Mouse (Mus musculus): ENCODE results near the gene Sh2b3. TPM values are rescaled to one million over a fixed set of nuclear protein-coding genes. Genes with fewer than 3 reads are reported as not detected.

Gene Sh2b3
- polyA plus RNA-seq, 1 experiment from 2014 or later, result 13.9 TPM

DNA sequence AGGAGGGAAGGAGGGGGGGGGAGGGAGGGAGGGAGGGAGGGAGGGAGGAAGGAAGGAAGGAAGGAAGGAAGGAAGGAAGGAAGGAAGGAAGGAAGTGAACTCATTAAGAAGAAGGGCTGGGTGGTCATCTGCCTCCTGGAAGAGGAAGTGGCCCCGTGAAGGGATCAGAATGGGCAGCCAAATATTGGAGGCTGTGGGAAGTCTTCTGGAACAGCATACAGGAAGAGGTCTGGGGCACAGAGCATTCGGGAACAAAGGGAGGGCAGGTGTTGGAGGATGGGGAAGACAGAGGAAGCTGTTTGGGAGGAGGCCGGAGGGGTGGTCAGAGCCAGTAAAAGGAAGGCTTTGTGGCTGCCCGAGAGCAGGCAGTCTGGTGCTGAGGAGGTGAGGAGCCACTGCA, 7.9 kb upstream of the Sh2b3 start:
- DNase-seq (ENCODE audit: low spot score), result no peak

DNA sequence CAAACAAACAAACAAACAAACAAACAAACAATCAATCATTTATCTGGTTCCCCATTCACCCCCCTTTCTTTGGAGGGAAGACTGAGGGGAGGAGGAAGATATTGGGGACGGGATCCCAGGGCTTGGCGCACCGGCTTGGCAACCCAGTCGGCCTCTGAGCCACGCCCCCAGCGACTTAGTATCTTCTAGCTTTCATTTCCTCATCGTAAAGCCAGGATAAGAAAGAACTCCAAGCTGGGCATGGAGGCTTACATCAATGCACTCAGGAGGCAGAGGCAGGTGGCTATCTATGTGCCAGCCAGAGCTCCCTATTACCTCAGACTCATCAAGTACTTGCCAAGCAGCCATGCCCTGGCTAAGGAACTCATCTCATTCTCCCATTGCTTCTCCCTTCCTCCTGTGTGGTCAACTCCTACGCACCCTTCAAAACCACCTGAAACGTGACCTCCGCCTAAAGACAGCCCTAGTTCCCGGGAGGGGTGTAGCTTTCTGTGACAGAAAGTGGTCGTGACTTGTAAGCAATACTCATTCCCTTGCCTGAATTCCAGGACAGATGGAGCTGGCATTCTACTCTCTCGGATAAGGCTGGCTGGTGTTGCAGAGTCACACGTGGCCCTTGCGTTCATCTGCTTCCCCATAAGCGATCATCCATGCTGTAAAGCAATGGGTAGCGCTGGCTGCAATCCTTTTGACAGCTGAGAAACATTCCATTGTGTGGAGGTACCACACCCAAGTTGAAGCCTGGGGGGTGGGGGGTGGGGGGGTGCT, 5.9 kb upstream of the Sh2b3 start:
- DNase-seq (ENCODE audit: low spot score), result no peak

DNA sequence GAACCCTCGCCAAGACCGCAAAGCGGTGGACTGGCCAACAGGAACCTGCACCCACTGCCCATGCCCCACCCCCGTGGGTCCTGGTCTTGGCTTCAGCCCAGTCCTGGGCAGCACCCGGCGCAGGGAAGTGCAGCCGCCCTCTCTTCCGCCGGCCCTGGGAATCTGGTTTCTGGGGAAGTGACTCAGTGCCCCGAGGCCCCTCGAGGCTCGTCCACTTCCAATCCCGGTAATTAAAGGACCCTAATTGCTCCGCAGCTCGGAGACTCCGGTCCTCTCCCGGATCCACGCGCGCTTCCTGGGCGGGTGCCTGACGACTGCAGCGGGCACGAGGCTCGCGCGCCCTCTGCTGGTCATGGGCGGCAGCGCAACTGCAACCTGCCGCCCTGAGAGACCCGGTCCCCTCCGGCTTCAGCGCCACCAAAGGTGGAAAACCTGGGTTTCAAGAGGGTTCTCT, 5.2 kb upstream of the Sh2b3 start:
- peak; percentile 85 for DNase-seq (ENCODE audit: low spot score)

DNA sequence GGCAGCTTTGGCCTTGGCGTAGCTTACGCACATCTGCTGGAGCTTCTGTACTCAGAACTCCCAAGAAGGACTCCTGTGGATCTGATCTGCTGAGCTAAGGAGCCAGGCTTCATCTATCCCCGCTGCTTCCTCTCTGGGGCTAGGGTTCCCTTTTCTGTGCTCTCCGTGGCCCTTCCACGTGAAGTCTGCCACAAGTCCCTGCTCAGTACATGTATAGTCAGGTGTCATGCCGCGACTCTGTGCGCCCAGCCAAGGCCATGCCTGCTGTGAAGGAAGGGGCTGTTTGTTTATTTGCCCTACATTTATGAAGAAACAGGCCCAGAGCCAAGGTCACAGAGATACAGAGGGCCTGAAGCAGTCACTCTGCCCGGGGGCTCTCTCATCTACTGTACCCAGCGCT, 4.5 kb upstream of the Sh2b3 start:
- no peak for DNase-seq (ENCODE audit: low spot score)

DNA sequence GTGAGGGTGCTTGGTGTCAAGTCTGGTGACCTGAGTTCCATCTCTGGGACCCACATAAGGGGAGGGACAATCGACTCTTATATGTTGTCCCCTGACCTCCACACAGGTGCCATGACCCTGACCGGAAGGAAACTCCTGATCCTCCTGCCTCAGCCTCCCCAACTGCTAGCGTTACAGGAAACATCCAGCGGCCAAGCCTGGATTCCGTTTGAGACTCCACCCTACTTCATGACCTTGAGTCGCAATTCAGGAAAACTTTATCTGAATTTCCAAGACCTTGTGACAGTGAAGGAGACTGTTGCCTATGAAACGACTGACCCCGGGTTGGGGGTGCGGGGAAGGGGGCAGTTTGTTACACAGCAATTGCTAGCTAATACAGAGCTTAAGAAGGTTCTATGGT, 4.1 kb upstream of the Sh2b3 start:
- DNase-seq (ENCODE audit: low spot score), result no peak

DNA sequence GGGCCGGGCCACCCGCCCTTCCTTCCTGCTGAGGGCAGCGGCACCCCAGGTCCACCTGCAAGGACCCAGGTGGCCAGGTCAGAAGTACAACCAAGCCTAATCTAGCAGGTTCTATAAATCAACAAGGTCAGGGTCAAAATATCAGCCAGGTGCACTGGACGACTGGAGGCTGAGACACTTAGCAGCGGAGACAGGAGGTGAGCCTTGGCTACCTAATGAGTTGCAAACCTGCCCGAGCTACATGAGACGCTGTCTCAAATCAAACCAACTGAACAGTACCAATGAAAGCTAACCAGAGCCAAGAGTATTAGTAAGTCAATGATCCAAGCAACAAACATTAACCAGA, 1.7 kb upstream of the Sh2b3 start:
- DNase-seq (ENCODE audit: low spot score), result no peak

DNA sequence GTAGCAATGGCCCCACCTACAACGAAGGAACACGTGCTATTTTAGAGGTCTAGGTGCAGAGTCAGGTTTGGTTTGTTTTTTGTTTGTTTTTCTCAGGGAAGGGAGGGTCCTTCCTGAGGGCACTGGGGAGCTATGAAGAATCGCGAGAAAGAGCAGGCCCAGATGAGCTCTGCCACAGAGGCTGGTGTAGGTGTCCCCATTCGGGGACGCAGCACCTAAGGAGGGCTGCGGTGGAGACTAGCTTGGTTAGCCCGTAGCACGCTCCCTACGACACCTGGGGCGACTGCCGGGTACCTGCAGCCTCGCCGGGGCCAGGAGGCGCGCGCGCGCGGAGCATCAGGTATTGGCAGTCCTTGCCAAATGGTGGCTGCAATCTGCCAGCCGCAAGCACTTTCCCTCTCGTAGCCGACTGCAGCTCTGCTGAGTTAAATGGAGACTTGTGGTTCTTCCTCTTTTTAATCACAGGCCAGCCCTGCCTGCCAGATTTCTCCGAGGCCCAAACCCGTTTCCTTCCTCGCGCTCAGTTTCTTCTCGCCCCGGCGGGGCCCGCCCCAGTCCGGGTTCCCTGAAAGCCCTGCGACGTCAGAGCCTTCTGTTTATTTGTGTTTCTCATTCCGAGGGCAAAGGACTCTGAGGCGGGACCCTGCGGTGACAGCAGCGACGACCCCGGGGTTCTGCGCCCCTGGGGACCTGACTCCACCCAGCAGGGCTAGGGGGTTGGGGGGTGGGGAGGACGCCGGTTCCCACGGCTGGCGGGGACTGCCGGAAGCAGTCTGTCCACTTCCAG, 1.1 kb upstream of the Sh2b3 start:
- peak; percentile 55 for DNase-seq (ENCODE audit: low spot score)

DNA sequence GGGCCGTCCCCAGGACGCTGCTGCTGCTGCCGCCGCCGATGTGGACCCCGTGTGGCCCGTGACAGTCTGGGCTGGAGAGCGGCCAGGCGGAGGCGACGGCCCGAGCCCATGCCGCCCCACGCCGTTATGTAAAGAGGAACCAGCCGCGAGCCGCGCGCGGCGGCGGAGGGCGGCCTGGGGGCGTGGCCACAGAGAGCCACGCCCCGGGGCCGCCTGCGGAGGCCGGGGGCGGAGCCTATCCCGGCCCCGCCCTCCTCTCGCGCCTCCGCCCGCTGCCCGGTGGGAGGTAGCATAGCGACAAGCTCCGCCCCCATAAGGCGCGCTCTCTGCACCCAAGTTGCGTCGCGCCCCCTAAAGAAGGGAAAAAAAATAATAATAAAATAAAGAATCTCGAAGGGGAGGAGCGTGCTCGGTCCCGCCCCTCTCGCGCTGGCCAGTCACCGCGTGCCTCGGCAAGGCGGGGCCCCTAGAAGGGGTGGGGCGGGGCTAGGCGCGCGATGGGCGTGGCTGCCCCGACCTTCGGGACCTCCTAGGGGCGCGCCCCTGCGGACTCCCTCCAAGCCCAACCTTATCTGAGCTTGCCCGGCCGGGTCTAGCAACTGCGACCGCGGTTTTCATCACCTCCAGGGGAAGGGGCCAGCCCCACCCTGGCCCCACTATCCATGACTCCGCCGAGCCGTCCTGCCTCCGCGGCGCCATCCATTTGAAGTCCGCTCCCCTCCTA, 592 bp downstream of the Sh2b3 start:
- peak; percentile 93 for DNase-seq (ENCODE audit: low spot score)

DNA sequence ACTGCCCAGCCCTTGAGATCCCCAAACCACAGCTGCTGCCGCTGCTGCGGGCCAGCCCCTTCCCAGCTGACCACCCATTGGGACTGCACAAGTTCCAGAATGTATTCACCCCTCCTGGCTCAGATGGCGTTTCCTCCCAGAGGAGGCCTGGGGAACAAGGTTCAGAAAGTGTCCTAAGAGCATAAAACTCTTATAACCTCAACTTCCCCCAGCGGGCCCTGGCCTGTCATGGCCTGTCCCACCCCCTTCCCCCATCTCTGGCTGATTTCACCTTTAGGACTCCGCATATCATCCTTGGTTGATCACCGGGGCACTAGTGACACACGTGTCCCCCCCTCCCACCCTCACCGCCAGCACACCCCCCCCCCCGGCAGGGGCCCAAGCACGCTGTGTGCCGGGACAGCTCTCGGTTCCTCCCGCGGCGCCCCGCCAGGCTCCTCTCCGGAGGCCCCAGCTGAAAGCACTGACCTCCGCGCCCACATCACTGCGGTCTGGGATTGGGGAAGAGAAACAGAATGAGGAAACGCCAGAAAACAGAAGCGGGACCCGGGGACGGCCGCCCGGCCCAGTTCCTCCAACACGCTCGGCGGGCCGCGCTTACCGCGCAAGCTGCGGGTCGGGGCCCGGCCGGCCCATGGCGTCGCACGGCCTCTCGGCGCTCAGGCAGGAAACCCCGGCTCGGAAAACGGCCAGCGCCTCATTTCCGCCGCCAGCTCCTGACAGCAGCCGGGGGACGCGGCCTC, 1.3 kb downstream of the Sh2b3 start:
- DNase-seq (ENCODE audit: low spot score), result peak; percentile 35

DNA sequence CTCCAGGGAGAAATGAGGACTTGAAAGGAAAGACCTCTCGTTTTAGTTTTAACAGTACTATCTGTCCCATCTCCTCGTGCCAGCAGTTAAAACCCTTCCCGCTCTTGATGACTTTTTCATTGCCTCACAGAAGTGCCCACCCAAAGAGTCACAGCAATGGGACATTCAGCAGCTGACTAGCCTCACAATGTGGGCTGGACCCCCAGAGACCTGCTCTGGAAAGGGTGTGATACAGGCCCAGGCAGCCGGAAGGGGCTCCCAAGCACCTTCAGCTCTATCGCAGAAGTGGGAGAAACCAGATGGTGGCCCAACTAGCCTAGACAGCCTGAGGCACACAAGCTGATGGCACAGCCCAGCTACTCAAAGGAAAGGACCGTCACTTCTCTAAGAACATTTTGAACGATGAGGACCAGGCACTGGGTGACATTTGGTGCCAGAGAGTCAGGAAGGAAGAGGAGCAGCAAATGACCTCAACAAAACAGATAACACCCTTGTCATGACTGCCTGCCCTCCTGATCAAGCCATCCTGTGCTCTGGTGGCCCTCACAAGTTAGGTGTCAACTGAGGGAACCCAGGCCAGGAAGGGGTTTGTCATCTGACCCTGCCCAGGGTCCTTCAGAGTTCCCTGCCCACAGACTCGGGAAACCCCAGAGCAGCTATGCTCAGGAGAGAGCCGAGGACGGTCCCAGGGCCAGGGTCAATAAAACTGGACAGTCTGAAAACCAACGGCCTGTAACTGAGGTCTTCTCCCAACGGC, 2.3 kb downstream of the Sh2b3 start:
- no peak for DNase-seq (ENCODE audit: low spot score)

DNA sequence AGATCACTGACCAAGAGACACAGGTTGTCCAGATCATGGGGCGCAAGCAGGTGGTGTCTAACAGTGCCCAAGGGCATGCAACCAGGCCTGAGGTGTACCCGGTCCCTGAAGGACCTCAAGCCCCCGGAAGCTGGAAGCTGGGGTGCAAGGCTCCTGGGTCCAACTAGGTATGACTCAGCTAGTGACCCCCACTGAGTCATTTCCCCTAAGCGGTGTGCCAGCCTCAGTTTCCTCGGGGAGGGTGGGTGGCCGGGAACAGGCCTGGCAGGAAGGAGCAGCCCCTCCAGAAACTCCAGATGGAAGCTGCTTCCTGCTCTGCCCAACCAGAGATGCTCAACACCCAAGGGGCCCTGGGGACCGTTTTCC, 3.2 kb downstream of the Sh2b3 start:
- DNase-seq (ENCODE audit: low spot score), result no peak

DNA sequence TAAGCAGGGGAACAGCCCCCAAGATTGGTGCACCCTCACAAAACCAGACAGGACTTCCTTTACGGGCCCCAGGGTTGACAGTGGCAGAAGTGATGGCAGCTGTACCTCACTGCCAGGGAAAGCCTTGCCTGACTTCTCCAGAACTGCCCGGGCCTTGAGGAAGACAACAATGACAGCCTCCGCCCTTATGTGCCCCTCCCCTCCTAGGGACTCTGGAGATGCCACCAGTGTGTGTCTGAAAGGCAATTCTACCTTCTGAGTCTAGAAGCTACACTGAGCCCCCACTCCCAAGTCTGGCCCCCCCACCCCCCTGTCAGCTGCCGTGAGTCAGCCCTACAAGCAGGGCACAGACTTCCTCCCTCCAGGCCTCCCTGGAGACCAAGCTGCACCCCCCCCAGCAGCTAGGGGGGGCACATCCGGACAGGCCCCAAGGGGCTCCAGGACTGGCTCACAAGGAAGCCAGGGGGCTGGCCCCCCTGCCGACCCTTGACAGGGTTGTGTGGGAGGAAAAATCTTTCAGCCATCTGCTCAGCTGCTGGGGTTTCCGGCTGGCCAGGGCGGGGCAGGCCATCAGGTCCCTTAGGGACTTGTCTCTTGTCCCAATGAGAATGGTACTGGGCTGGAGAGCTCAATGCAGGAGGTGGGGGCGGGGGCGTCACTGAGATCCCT, 3.7 kb downstream of the Sh2b3 start:
- peak; percentile 71 for DNase-seq (ENCODE audit: low spot score)

DNA sequence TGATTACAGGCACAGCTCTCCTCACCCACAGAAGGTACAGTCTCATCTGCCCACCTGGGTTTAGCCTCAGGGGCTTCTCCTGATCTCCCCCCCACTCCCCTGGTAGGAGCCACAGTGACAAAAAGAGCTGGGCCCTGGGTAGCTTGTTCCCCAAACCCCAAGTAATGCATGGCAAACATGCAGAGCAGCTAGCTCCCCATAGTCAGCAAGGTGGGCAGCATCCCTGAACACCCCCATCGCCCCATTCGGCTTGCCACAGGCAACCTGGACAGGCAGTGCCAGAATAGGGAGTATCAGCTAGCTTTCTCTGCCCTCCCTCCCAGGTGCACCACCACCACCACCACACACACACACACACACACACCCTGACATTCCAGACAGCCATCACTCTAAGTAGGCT, 4.3 kb downstream of the Sh2b3 start:
- no peak for DNase-seq (ENCODE audit: low spot score)

DNA sequence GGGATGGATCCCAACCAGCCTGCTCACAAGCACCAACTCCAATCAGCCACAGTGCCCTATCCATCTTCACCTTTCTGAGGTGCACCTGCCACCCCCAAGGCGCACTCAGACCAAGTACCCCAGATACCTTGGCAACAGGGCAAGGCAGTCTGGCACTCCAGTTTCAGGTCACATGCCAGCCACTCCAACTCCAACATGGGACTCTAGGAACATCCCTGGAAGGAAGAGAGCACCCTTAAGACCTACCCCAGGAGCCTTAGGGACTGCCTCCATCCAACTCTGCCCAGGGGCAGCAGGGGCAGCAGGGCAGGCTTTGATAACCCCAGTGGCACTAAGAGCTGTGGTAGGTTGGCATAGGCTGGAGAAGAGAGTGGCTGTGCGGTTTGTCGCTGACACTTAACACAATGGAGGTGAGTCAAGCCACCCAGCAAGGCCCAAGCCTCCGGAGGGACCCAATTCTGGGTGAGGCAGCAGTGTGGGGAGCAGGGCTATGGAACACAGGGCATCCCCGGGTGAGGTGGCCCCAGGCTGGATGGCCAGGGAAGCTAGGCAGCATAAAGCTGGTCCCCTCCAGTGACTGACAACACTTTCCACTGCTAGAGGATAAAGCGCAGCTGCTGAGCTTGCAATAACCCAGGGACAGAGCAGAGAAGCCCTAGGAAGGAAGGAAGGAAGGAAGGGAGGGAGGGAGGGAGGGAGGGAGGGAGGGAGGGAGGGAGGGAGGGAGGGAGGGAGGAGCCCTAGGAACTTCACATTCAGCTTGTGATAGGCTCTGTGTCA, 4.9 kb downstream of the Sh2b3 start:
- DNase-seq (ENCODE audit: low spot score), result no peak

DNA sequence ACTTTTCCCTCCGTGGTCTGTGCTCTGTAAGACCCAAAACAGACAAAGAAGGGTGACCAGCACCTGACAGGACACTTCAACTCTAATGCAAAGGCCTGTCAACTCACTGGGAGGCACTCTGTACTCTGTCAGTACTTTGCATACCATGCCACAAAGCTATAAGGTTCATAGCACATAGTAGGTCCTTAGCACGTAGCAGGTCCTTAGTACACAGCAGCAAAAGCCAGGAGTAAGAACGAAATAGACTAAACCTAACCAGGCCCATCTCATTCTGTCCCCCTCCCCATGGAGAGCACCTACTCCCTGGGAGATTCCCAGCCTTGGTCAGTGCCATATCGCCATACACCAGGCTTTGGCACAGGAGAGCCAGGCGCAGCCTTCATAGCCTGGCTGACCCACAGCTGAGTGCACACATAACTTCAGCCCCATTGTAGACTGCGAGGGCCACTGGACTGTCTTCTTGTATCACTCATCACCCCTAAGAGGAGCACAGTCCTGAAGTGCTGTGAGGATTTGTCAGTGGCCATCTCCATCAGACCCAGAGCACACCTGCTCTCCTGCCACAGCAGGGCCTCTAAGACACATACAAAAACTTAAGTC, 6.3 kb downstream of the Sh2b3 start:
- DNase-seq (ENCODE audit: low spot score), result no peak

DNA sequence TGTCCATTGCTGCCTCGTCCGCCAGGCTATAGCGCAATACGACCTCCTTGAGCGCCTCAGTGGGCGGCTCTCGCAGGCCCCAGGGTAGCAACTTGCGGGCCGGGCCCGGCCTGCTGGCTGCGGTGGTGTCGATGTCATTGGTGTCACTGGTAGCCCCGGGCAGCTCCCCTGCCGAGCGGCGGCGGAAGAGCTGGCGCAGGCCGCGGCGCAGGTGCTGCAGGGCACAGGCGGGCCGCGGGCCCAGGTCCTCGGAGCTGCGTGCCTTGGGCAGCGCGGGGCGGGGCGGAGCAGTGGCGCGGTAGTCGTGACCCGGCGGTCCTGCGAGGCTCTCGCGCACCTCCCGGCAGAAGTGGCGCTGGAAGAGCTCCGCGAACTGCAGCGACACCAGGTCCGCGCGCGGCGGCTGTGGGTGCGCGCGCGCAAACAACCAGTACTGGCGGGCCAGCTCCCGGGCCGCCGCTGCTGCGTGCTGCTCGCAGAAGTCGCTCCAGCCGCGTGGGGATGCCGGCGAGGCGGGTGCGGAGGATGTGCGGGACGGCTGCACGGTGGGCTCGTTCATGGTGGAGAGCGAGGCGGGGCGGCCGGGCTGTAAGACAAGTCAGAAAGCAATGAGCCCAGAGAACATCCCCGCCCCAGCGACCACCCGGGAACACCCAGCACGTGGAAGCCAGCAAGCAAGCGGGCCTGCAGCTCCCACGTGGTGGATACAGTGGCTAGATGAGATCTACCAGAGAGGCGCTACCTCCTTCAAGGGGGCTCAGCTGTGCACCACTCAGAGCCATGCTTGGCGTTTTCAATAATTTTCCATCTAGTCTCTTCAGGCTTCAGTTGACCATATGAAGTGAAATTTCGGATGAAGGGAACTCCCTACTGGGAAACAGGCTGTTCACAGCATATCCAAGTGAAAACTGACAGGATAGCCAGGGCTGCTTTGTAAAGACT, 8.7 kb downstream of the Sh2b3 start:
- DNase-seq (ENCODE audit: low spot score), result no peak

DNA sequence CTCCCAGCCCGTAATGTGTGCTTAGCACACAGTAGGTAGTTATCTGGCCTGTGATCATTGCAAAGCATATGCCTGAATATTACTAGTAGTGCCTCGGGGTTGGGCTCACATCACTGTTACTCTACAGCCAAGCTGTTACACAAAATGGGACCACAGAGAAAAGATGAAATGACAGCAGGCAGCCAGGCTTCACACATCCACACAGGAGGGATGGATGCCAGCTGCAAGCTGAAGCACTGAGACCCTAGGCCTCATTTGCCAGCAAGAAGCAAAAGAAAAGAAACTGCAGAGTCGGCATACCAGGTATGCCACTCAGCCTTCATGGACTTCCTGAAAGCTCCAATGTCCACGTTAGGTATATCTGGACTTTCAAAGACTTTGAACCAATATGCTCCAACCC, 9.6 kb downstream of the Sh2b3 start:
- no peak for DNase-seq (ENCODE audit: low spot score)

DNA sequence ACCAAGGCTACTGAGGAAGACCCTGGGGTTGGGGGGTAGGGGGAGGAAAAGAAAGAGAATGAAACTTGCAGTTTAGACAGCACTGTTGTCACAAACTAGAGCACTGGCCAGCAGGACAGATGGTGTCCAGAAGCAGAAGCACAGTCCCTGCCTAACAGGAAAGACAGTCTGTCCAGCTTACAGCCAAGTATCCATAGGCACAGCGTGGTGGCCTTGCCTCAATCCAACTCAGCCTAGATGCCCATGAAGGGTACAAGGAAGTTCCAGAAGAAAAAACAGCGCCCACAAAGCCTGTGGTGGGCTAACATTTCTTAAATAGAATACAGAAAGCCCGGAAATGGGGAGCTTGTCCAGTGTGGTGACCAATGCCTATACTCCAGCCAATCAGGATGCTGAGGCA, 11.8 kb downstream of the Sh2b3 start:
- DNase-seq (ENCODE audit: low spot score), result no peak

All from thymus, postnatal 0 days (tissue).